Mouse (Mus musculus): Measurements from ENCODE around the gene Lime1.

Gene Lime1

DNA sequence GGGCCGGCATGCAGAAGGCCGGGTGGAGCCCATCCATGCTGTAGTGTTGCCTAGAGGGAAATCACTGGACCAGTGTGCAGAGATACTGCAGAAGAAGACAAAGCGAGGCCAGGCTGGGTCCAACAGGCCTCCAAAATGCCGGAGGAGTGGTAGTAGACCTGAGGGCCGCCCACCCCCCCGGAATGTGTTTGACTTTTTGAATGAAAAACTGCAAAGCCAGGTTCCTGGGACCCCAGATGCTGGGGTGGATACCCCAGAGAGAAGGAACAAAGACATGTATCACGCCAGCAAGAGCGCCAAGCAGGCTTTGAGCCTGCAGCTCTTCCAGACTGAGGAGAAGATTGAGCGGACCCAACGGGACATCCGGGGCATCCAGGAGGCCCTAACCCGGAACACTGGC is at the start of gene Lime1:
Lime1 (plus strand) TSS at position 301 of the 400 bp plus-strand sequence.
- DNase-seq (ENCODE audit: low spot score in 2 of 2), result no peak

DNA sequence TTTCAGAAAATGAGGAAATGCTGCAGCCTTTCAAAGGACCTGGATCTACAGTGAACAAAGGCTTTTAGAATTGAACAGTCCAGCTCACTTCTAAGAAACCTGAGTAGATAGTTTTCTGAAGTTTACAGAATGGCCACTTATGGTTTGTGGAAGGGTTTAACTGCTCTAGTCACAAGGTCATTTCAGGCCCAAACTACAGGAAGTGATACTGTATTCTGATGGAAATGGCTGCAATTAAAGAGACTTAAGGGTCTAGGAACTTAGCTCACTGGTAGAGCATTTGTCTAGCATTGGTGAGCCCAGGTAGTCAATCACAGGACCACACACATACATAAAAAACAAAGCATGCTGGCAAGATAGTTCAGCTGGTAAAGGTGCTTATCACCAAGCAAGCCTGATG is 47.3 kb upstream of the Lime1 start:
- DNase-seq (ENCODE audit: low spot score in 2 of 2), result no peak

GRCm38 (mm10) chr2:181334023-181334422 is 45.9 kb upstream of the Lime1 start:
- DNase-seq (ENCODE audit: low spot score in 2 of 2), result peak; percentile 38 to 66

GRCm38 (mm10) chr2:181340426-181340825 is 39.5 kb upstream of the Lime1 start:
- DNase-seq (ENCODE audit: low spot score in 2 of 2), result no peak

DNA sequence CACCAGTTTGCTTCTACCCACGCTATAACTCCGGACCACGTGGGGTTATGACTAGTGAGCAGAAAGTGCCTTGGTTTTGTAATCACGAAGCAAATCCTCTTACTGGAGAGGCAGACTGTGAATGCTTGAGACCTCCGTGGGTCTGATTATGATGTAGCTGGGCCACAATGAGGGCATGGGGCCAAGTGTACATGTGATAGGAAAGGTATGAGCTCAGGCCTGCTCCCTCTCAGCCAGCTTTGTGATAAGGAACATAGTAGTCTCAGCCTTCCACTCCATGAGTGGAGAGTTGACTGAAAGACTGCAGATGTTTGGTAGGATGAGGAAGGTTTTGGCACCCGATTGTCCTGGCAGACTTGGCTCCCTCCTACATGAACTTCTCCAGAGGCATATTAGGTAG is 37.1 kb upstream of the Lime1 start:
- DNase-seq (ENCODE audit: low spot score in 2 of 2), result no peak

DNA sequence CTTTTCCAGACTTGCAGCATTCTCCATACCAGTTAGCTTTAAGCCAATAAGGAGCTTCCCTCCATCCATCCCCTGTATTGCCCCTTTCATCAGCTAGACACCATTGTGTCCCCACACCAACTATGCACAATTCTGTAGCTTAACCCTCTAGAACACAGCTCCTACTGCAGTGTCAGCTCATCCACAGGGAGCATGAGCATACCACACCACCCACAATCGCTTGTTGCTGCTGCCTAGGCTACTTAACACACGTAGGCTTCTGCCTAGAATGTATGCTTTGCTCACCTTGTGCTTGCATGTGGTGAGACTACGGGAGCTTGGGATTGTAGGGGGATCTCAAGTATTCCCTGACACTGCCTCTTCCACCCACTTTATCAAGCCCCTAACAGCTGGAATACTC is 23.1 kb upstream of the Lime1 start:
- no peak for DNase-seq (ENCODE audit: low spot score in 2 of 2)

GRCm38 (mm10) chr2:181363946-181364345 is 15.9 kb upstream of the Lime1 start:
- no peak for DNase-seq (ENCODE audit: low spot score in 2 of 2)

GRCm38 (mm10) chr2:181364487-181364859 is 15.4 kb upstream of the Lime1 start:
- no peak for DNase-seq (ENCODE audit: low spot score in 2 of 2)

DNA sequence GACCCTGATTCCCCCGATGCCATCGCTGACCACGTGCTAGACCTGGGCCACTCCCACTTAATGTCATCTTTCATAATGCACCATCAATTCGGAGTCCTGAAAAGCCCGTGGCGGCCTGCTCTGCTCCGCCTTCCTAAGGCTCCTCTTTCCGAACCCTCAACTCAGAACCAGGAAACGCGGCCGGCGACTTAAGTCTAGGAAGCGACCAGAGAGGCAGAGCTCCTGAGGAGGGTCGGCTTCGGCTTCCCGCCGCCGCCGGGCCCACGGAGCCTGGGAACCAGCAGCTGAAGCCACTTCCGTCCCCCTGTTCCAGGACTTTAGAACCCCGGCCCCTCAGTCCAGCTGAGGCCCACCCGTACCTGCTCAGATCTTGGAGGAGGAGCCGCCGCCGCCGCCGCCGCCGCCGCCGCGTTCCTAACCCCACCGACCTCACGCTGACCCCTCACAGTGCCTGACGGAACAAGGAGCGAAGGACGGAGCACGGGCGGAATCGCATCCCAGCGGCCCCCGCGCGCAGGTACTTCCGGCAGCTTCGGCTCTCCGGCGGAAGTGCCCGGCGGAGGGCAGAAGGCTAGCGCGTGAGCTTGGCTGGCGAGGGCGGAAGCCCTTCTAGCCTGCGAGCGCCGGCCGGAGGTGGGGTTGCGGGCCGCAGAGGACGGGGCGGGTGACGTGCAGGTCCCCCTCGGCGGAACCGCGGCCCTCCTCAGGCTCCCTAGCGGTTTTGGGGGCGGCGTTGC is 14.8 kb upstream of the Lime1 start, which contains the start of the genes Zgpat and Arfrp1:
Zgpat (plus strand) TSS at position 69 of the 737 bp plus-strand sequence.
Arfrp1 (minus strand) TSS at position 545 of the 737 bp plus-strand sequence.
- DNase-seq (ENCODE audit: low spot score in 2 of 2), result peak; percentile 74 to 81

DNA sequence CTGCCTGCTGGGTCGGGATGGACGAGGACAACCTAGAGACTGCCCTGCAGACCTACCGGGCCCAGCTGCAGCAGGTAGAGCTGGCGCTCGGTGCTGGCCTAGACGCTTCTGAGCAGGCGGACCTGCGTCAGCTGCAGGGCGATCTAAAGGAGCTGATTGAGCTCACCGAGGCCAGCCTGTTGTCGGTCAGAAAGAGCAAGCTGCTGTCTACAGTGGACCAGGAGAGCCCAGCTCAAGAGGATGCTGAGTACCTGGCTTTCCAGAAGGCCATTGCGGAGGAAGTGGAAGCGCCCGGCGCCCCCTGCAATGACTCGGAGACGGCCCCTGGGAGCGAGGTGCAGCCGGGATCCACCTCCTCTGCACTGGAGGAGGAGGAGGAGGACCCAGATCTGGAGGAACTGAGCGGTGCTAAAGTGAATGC is 14.2 kb upstream of the Lime1 start:
- no peak for DNase-seq (ENCODE audit: low spot score in 2 of 2)

DNA sequence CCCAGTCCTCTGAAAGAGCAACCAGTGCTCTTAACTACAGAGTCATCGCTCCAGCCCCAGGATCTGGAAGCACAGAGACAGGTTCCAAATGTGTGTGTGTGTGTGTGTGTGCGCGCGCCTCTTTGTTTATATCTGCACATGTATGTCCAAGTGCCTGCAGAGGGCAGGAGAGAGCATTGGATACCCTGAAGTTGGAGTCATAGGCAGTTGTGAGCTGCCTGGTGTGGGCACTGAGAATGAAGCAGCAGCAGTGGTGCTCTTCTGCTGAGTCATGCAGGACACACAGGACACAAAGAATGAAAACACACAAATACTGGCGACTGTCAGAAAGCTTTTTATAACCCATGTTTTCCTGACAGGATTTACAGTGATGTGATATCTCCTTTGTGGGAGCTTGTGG is 9.9 kb upstream of the Lime1 start:
- DNase-seq (ENCODE audit: low spot score in 2 of 2), result no peak

- DNase-seq (ENCODE audit: low spot score in 2 of 2), result no peak
Observed at GRCm38 (mm10) chr2:181375787-181376186, 4.1 kb upstream of the Lime1 start.

DNA sequence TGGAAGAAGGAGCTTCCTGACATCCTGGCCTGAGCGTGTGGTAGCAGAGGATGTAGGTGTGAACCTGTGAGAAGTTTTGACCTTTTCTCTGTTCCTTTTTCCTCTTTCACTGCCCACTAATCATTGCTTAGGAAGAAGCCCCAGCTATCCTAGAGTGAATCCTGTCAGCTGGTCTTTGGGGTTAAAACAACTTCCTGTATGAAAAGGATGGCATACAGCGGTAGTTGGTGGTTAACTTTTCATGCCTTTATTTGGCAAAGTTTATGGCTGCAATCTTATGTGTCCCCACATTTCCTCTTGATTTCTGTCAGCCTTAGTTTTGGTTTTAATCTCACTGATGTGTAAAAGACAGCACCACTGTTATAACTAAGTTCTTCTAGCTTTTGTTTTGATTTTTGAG is 2.6 kb upstream of the Lime1 start:
- DNase-seq (ENCODE audit: low spot score in 2 of 2), result no peak

- DNase-seq (ENCODE audit: low spot score in 2 of 2), result no peak
Observed at GRCm38 (mm10) chr2:181378701-181379100, 1.2 kb upstream of the Lime1 start.

DNA sequence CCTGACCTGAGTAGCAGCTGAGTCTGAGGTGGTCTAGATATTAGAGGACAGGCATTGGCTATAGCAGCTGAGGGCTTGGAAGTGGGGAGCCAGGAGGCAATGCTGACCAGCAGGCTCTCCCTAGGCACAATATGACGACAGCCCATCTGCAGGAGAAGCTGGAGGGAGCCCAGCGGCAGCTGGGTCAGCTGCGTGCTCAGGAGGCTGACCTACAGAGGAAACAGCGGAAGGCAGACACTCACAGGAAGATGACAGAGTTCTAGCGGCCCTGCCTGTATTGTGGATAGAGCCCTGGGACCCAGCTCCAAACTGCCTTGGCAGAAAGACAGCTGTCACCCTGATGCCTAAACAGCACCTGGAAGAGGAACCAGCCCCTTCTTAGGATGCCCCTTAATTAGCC is 373 bp downstream of the Lime1 start:
- DNase-seq (ENCODE audit: low spot score in 2 of 2), result no peak

GRCm38 (mm10) chr2:181381107-181381506 is 1.2 kb downstream of the Lime1 start:
- no peak for DNase-seq (ENCODE audit: low spot score in 2 of 2)

- no peak for DNase-seq (ENCODE audit: low spot score in 2 of 2)
Observed at GRCm38 (mm10) chr2:181381631-181382306, 1.9 kb downstream of the Lime1 start.

- no peak for DNase-seq (ENCODE audit: low spot score in 2 of 2)
Observed at GRCm38 (mm10) chr2:181384463-181384862, 4.6 kb downstream of the Lime1 start.

DNA sequence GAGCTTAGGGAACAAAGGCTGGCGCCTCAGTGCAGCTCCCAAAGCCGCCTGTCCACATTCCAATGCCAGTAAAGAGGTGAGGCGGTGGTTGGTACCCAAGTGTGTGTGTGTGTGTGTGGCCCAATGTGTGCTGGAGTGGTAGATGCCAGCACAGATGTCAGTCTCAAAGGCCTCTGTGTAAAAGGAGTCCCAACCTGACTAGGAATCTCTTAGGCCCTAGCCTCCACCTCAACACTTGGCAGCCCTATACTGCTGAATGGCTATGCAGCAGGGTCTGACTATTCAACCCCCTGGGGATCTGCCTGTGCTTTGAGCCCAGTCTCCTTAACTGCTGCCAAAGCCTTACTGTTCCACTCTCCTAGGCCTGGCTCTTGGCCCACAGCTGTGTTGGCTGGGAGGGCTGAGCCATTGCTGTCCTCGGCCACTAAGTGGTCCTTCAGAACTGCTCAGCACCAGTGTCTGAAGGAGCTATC is 5.1 kb downstream of the Lime1 start:
- DNase-seq (ENCODE audit: low spot score in 2 of 2), result no peak

DNA sequence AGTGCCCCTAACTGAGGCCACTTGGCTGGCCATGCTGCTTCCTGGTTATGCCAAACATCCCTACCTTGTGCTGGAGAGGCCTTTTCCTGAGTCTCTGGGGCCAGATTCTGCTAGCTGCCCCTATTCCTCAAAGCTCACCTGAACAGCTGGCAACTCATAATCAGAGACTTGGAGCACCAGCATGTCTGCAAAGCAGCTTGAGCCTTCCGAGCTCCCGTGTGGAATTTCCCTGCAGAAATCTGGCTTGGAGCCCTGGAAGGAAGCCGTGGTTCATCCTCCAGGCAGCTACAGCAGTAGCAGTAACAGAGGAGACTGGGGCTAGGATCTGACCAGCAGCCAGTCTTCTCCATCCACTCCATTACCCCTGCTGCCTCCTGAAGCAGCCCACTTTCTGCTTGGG is 6.0 kb downstream of the Lime1 start:
- DNase-seq (ENCODE audit: low spot score in 2 of 2), result peak in 1 of 2 experiments; percentile 32

GRCm38 (mm10) chr2:181386663-181387210 is 6.9 kb downstream of the Lime1 start:
- DNase-seq (ENCODE audit: low spot score in 2 of 2), result no peak

DNA sequence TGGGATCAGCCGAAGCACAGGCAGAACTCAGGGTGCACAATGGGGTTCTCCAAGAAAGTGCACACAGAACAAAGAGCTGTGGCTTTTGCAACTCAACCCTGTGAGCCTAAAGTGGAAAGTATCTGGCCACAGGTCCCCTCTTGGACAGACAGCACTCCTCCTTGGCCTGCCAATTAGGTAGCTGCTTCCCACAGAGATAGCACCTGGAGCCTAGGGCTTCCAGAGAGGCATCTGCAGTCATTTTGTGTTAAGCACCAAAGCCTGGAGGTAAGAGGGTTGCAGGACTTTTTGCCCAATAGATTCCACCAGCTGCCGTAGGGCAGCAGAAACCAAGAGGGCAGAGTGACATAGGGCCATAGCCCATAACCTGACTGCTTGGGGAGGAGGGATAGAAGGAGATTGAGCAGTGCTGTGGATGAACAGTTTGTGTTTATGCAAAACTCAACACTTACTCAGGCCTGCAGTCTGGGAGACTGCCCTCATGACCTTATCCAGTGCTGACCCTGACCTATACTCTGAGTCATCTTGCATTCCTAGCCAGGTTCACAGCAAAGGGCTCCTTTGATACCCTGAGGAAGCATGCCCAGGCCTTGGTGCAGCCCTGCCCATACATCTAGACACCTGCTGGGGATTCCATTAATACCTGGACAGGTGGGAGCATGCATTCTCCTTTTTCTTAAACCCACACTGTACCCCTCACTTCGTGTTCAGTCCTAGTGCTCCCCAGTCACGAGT is 10.4 kb downstream of the Lime1 start:
- DNase-seq (ENCODE audit: low spot score in 2 of 2), result no peak
